Mouse (Mus musculus): ENCODE measurements at regions not wholly inside any gene's neighbourhood (a gene's known extent, or its start where the extent isn't known, plus 50 kb on each side); places are given as distances from the start of the nearest gene placed in this dataset.

- TF ChIP-seq POLR2A (IDR thresholded peaks at IDR 0.05; ENCODE audit: insufficient read depth, low read length): no peak
- TF ChIP-seq CTCF (IDR thresholded peaks at IDR 0.05; ENCODE audit: low read depth, low read length): no peak
These were observed 1604.2 kb upstream of the Gulo start for GRCm38 (mm10) chr14:67613221-67613620.

All from ES-Bruce4 (cell line).